Mouse (Mus musculus): ENCODE results near the gene Hoxa10.

DNA sequence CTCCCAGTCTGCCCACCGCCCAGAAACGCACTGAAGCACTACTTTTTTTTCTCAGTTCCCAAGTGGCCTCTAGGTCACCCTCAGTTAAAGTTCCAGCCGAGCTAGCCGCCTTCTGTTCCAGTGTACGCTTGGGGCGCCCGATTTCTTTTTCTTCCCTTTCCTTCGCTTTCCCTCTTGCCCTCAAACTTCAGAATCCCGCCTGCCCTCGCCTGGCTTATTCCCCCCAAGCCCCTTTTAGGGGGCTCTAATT, 37.6 kb downstream of the Hoxa10 start:
- TF ChIP-seq CTCF (IDR thresholded peaks at IDR 0.05; ENCODE audit: low read depth, low read length) (no peak), POLR2A (IDR thresholded peaks at IDR 0.05; ENCODE audit: extremely low read depth, insufficient read depth, low read length) (no peak)
